ENCODE assay signal across 23 mouse cellular contexts in genomic region chr3:90605736-90606135, GRCm38 (mm10). TPM values are rescaled to one million over a fixed set of nuclear protein-coding genes. Genes with fewer than 3 reads are reported as not detected.
A peak's percentile ranks its signal among the peaks of the same experiment; 100 is the strongest.
DNase-seq lines count a peak whose midpoint lies in the region; ATAC-seq and TF ChIP-seq lines count a peak whose summit lies in the region.
"Had no signal": no experiment of that assay in that cellular context is flagged by ENCODE, and none has a peak within 500 bp of the region (broad histone marks: within the 10 kb centered on the region; RNA-seq: fewer than 3 reads in every experiment).

No protein-coding gene starts in this region.

- H3K4me1 ChIP-seq in lung, embryonic 16.5 days (replicated peaks; ENCODE audit: control insufficient read depth, insufficient read depth, low read length): peaks cover 27% of the 10 kb centered on the region
- H3K4me1 ChIP-seq in lung, postnatal 0 days (ENCODE audit: insufficient read depth, low read depth, low read length): peaks cover 9% of the 10 kb centered on the region
- peaks cover 39% of the 10 kb centered on the region for H3K4me1 ChIP-seq in limb, embryonic 10.5 days
- H3K4me1 ChIP-seq in stomach, embryonic 16.5 days (ENCODE audit: control insufficient read depth, insufficient read depth, low read length): peaks cover 31% of the 10 kb centered on the region

- H3K27me3 ChIP-seq in lung, embryonic 16.5 days (ENCODE audit: control insufficient read depth, insufficient read depth, low read depth, low read length): no peaks in the 10 kb centered on the region
- H3K27me3 ChIP-seq in lung, postnatal 0 days (replicated peaks; ENCODE audit: insufficient read depth, low read length): no peaks in the 10 kb centered on the region
- H3K27me3 ChIP-seq in limb, embryonic 10.5 days (ENCODE audit: low read depth, poor library complexity, severe bottlenecking): no peaks in the 10 kb centered on the region
- no peaks in the 10 kb centered on the region for H3K27me3 ChIP-seq in stomach, embryonic 16.5 days (ENCODE audit: control insufficient read depth, insufficient read depth, low read length)
- H3K27me3 ChIP-seq: heart, embryonic 15.5 days had no signal

- H3K4me2 ChIP-seq in lung, embryonic 16.5 days (ENCODE audit: low read depth, low read length): no peak overlapping the region
- H3K4me2 ChIP-seq in lung, postnatal 0 days (replicated peaks; ENCODE audit: low read depth, low read length): no peak overlapping the region
- no peak overlapping the region for H3K4me2 ChIP-seq in stomach, embryonic 16.5 days (ENCODE audit: low read depth, low read length)
- H3K4me2 ChIP-seq: heart, embryonic 15.5 days had no signal

- no peak for DNase-seq in gastrocnemius, adult 2 months
- DNase-seq in gastrocnemius, adult 8-10 months (ENCODE audit: low spot score in 2 of 2): no peak
- no peak for DNase-seq in lung, postnatal 0 days (ENCODE audit: low spot score)
- no peak for DNase-seq in limb, embryonic 10.5 days (ENCODE audit: low spot score)
- no peak for DNase-seq in left cerebral cortex, adult 8-10 months (ENCODE audit: low spot score in 2 of 2)
- no peak for DNase-seq in frontal cortex, postnatal 10 days (ENCODE audit: low spot score in 2 of 2)
- DNase-seq: adrenal gland, postnatal 25 days; cerebellum, adult 8-10 months; kidney, adult 11 months; thymus, postnatal 36 days had no signal

- WGBS in lung, embryonic 16.5 days: 70% methylated on average over 2 of the region's 2 CpGs
- WGBS in lung, postnatal 0 days: 75% methylated on average over 2 of the region's 2 CpGs
- WGBS in limb, embryonic 10.5 days: 81% methylated on average over 2 of the region's 2 CpGs
- 72% methylated on average over 2 of the region's 2 CpGs for WGBS in stomach, embryonic 16.5 days

- H3K9ac ChIP-seq in lung, embryonic 16.5 days (ENCODE audit: low read length): no peak overlapping the region
- H3K9ac ChIP-seq in lung, postnatal 0 days (replicated peaks; ENCODE audit: low read depth): no peak overlapping the region
- no peak overlapping the region for H3K9ac ChIP-seq in stomach, embryonic 16.5 days (ENCODE audit: low read length)
- H3K9ac ChIP-seq: heart, embryonic 15.5 days had no signal

- 0 out of 2 replicates have a peak overlapping the region, but pooled peaks have one; percentile 2 for H3K4me3 ChIP-seq in gastrocnemius, adult 2 months
- H3K4me3 ChIP-seq in lung, embryonic 16.5 days (ENCODE audit: low read length): no peak overlapping the region
- H3K4me3 ChIP-seq in lung, postnatal 0 days (ENCODE audit: low read depth, low read length): no peak overlapping the region
- H3K4me3 ChIP-seq in limb, embryonic 10.5 days: no peak overlapping the region
- H3K4me3 ChIP-seq in stomach, embryonic 16.5 days (replicated peaks; ENCODE audit: low read length): no peak overlapping the region
- H3K4me3 ChIP-seq: heart, embryonic 15.5 days; layer of hippocampus, adult 2 months had no signal

- intact Hi-C loops in gastrocnemius, adult 2 months (cut with DNase I): no loop called here

- H3K27ac ChIP-seq in gastrocnemius, adult 2 months: peak overlapping the region; percentile 84
- H3K27ac ChIP-seq in lung, embryonic 16.5 days (ENCODE audit: low read length): peak overlapping the region; percentile 85
- H3K27ac ChIP-seq in lung, postnatal 0 days (ENCODE audit: low read length): no peak overlapping the region
- peak overlapping the region; percentile 63 for H3K27ac ChIP-seq in limb, embryonic 10.5 days
- peak overlapping the region; percentile 89 for H3K27ac ChIP-seq in stomach, embryonic 16.5 days (ENCODE audit: low read length)

- H3K36me3 ChIP-seq in lung, embryonic 16.5 days (ENCODE audit: control insufficient read depth, insufficient read depth, low read length): no peaks in the 10 kb centered on the region
- H3K36me3 ChIP-seq in lung, postnatal 0 days (ENCODE audit: insufficient read depth, low read length): no peaks in the 10 kb centered on the region
- no peaks in the 10 kb centered on the region for H3K36me3 ChIP-seq in limb, embryonic 10.5 days
- H3K36me3 ChIP-seq in stomach, embryonic 16.5 days (ENCODE audit: control insufficient read depth, insufficient read depth, low read length): no peaks in the 10 kb centered on the region
- H3K36me3 ChIP-seq: heart, embryonic 15.5 days had no signal

- TF ChIP-seq CTCF in gastrocnemius, adult 2 months (IDR thresholded peaks at IDR 0.05): no peak
- no peak for TF ChIP-seq CTCF in lung, postnatal 0 days (IDR thresholded peaks at IDR 0.05)

- ATAC-seq in lung, embryonic 16.5 days (ENCODE audit: low read depth): peak; percentile 8; the same call in 1 of the 2 replicates
- ATAC-seq in lung, postnatal 0 days: no peak
- ATAC-seq in stomach, embryonic 16.5 days (ENCODE audit: insufficient read depth, low FRiP score): no peak; the same call in 1 of the 2 replicates

- H3K9me3 ChIP-seq in lung, embryonic 16.5 days (ENCODE audit: control insufficient read depth, low read length): no peaks in the 10 kb centered on the region
- H3K9me3 ChIP-seq in lung, postnatal 0 days (ENCODE audit: low read length): no peaks in the 10 kb centered on the region
- H3K9me3 ChIP-seq in limb, embryonic 10.5 days (replicated peaks): no peaks in the 10 kb centered on the region
- H3K9me3 ChIP-seq in stomach, embryonic 16.5 days (replicated peaks; ENCODE audit: control insufficient read depth, low read length): no peaks in the 10 kb centered on the region
- H3K9me3 ChIP-seq: heart, embryonic 15.5 days had no signal

- no peak for TF ChIP-seq EP300 in lung, postnatal 0 days (IDR thresholded peaks at IDR 0.05)

RNA-seq across cellular contexts. Expression of gene S100a4, which starts 2.2 kb away (rescaled TPM):
- 10 to 100 TPM in 1 of 2 experiments, 1 to 10 TPM in 1; 9.5 to 17.4 TPM for total RNA-seq in gastrocnemius, adult 2 months (2021)
- 10 to 100 TPM in 2 of 4 experiments, 1 to 10 TPM in 2; 4.9 to 29.2 (median 11.3) TPM for total RNA-seq in gastrocnemius, adult 8-10 months (2022)
- polyA plus RNA-seq in lung, embryonic 16.5 days (2015; fragmentation: Nextera tagmentation; extraction: Ambion mirVana): 12.1 and 12.8 TPM in 2 replicates
- 18.4 and 24.3 TPM in 2 replicates for polyA plus RNA-seq in lung, postnatal 0 days (2015; fragmentation: Nextera tagmentation; extraction: Ambion mirVana)
- 0.34 and 0.64 TPM in 2 replicates for polyA plus RNA-seq in limb, embryonic 10.5 days (2016; fragmentation: Nextera tagmentation; extraction: Ambion mirVana)
- 12.5 and 15.1 TPM in 2 replicates for polyA plus RNA-seq in stomach, embryonic 16.5 days (2015; fragmentation: Nextera tagmentation; extraction: Ambion mirVana)
- total RNA-seq in left cerebral cortex, adult 8-10 months (2022): 1 to 10 TPM; 2.5 to 5.5 (median 4.9) TPM
- polyA plus RNA-seq: neural tube, embryonic 14.5 days had no signal

RNA-seq across cellular contexts. Expression of gene S100a5, which starts 2.6 kb away (rescaled TPM):
- 1 to 10 TPM in 1 of 2 experiments, not detected in 1; 2.7 TPM for total RNA-seq in gastrocnemius, adult 2 months (2021)
- 1 to 10 TPM in 2 of 4 experiments, under 1 TPM in 1, not detected in 1; 0.68 to 2.5 (median 2.2) TPM for total RNA-seq in gastrocnemius, adult 8-10 months (2022)
- polyA plus RNA-seq in lung, embryonic 16.5 days (2015; fragmentation: Nextera tagmentation; extraction: Ambion mirVana): not detected in 2 replicates
- polyA plus RNA-seq in lung, postnatal 0 days (2015; fragmentation: Nextera tagmentation; extraction: Ambion mirVana): not detected in 2 replicates
- not detected in 2 replicates for polyA plus RNA-seq in limb, embryonic 10.5 days (2016; fragmentation: Nextera tagmentation; extraction: Ambion mirVana)
- polyA plus RNA-seq in stomach, embryonic 16.5 days (2015; fragmentation: Nextera tagmentation; extraction: Ambion mirVana): 4.5 and 5.2 TPM in 2 replicates
- total RNA-seq in left cerebral cortex, adult 8-10 months (2022): 1 to 10 TPM in 1 of 4 experiments, not detected in 3; 1.1 TPM
- total RNA-seq: adrenal gland, postnatal 25 days; granulocyte monocyte progenitor cell, adult 5-6 weeks; layer of hippocampus, adult 2 months; left cerebral cortex, postnatal 25 days; megakaryocyte progenitor cell, adult 5-6 weeks; monocyte, adult 5-6 weeks had no signal
- polyA plus RNA-seq: activated CD4-positive, CD25-positive, alpha-beta regulatory T cell, adult 4 months; forebrain, embryonic 11.5 days; heart, embryonic 15.5 days; hindbrain, embryonic 11.5 days; liver, embryonic 16.5 days; neural tube, embryonic 14.5 days had no signal

RNA-seq across cellular contexts. Expression of gene Gm42674, which starts 4.0 kb away (rescaled TPM):
- total RNA-seq in gastrocnemius, adult 2 months (2021): not detected
- total RNA-seq in gastrocnemius, adult 8-10 months (2022): not detected
- not detected in 2 replicates for polyA plus RNA-seq in lung, embryonic 16.5 days (2015; fragmentation: Nextera tagmentation; extraction: Ambion mirVana)
- polyA plus RNA-seq in lung, postnatal 0 days (2015; fragmentation: Nextera tagmentation; extraction: Ambion mirVana): not detected in 2 replicates
- not detected in 2 replicates for polyA plus RNA-seq in limb, embryonic 10.5 days (2016; fragmentation: Nextera tagmentation; extraction: Ambion mirVana)
- not detected in 2 replicates for polyA plus RNA-seq in stomach, embryonic 16.5 days (2015; fragmentation: Nextera tagmentation; extraction: Ambion mirVana)
- total RNA-seq in left cerebral cortex, adult 8-10 months (2022): not detected
- total RNA-seq: adrenal gland, postnatal 25 days; granulocyte monocyte progenitor cell, adult 5-6 weeks; layer of hippocampus, adult 2 months; left cerebral cortex, postnatal 25 days; megakaryocyte progenitor cell, adult 5-6 weeks; monocyte, adult 5-6 weeks had no signal
- polyA plus RNA-seq: activated CD4-positive, CD25-positive, alpha-beta regulatory T cell, adult 4 months; forebrain, embryonic 11.5 days; heart, embryonic 15.5 days; hindbrain, embryonic 11.5 days; liver, embryonic 16.5 days; neural tube, embryonic 14.5 days had no signal

RNA-seq across cellular contexts. Expression of gene S100a6, which starts 6.9 kb away (rescaled TPM):
- 100 to 1,000 TPM in 1 of 2 experiments, 10 to 100 TPM in 1; 52.2 to 123 TPM for total RNA-seq in gastrocnemius, adult 2 months (2021)
- 10 to 100 TPM; 38.3 to 90.6 (median 55.1) TPM for total RNA-seq in gastrocnemius, adult 8-10 months (2022)
- 184 and 203 TPM in 2 replicates for polyA plus RNA-seq in lung, embryonic 16.5 days (2015; fragmentation: Nextera tagmentation; extraction: Ambion mirVana)
- polyA plus RNA-seq in lung, postnatal 0 days (2015; fragmentation: Nextera tagmentation; extraction: Ambion mirVana): 1,618 and 1,721 TPM in 2 replicates
- polyA plus RNA-seq in limb, embryonic 10.5 days (2016; fragmentation: Nextera tagmentation; extraction: Ambion mirVana): 11.4 and 11.6 TPM in 2 replicates
- 820 and 892 TPM in 2 replicates for polyA plus RNA-seq in stomach, embryonic 16.5 days (2015; fragmentation: Nextera tagmentation; extraction: Ambion mirVana)
- total RNA-seq in left cerebral cortex, adult 8-10 months (2022): 10 to 100 TPM; 24.1 to 52.2 (median 38.7) TPM

RNA-seq across cellular contexts. Expression of gene S100a2, which starts 15.7 kb away (rescaled TPM):
- total RNA-seq in gastrocnemius, adult 2 months (2021): not detected
- total RNA-seq in gastrocnemius, adult 8-10 months (2022): not detected
- polyA plus RNA-seq in lung, embryonic 16.5 days (2015; fragmentation: Nextera tagmentation; extraction: Ambion mirVana): not detected in 2 replicates
- polyA plus RNA-seq in lung, postnatal 0 days (2015; fragmentation: Nextera tagmentation; extraction: Ambion mirVana): 0.66 TPM in 1 of 2 replicates, not detected in the other
- polyA plus RNA-seq in limb, embryonic 10.5 days (2016; fragmentation: Nextera tagmentation; extraction: Ambion mirVana): not detected in 2 replicates
- polyA plus RNA-seq in stomach, embryonic 16.5 days (2015; fragmentation: Nextera tagmentation; extraction: Ambion mirVana): 0.93 and 1.3 TPM in 2 replicates
- total RNA-seq in left cerebral cortex, adult 8-10 months (2022): not detected
- total RNA-seq: adrenal gland, postnatal 25 days; granulocyte monocyte progenitor cell, adult 5-6 weeks; layer of hippocampus, adult 2 months; left cerebral cortex, postnatal 25 days; megakaryocyte progenitor cell, adult 5-6 weeks; monocyte, adult 5-6 weeks had no signal
- polyA plus RNA-seq: activated CD4-positive, CD25-positive, alpha-beta regulatory T cell, adult 4 months; forebrain, embryonic 11.5 days; heart, embryonic 15.5 days; hindbrain, embryonic 11.5 days; liver, embryonic 16.5 days; neural tube, embryonic 14.5 days had no signal
